Mouse (Mus musculus) forelimb bud, embryonic 11.5 days (tissue): ENCODE results near the gene Brd7.

Experiments
- DNase-seq: peaks from one replicate; pipeline ENCODE4 v3.0.0-alpha.2; 2012; ENCODE audit warnings: low read depth, low spot score

Brd7 gene

GRCm38 (mm10) chr8:88357226-88357933, 4.6 kb downstream of the Brd7 start:
- no peak for DNase-seq

GRCm38 (mm10) chr8:88349046-88349445, 12.9 kb downstream of the Brd7 start:
- DNase-seq: no peak

- DNase-seq: no peak
These were observed 20.0 kb downstream of the Brd7 start for GRCm38 (mm10) chr8:88342026-88342425.

- DNase-seq: no peak
These were observed 21.9 kb downstream of the Brd7 start for GRCm38 (mm10) chr8:88339887-88340695.

- DNase-seq: no peak
These were observed 22.8 kb downstream of the Brd7 start for GRCm38 (mm10) chr8:88339221-88339620.

GRCm38 (mm10) chr8:88334975-88335374, 27.0 kb downstream of the Brd7 start:
- DNase-seq: no peak

- DNase-seq: no peak
These were observed 27.6 kb downstream of the Brd7 start for GRCm38 (mm10) chr8:88334384-88334783.

GRCm38 (mm10) chr8:88330816-88331215, 31.2 kb downstream of the Brd7 start:
- DNase-seq: no peak

- no peak for DNase-seq
These were observed 33.3 kb downstream of the Brd7 start for GRCm38 (mm10) chr8:88328689-88329088.

GRCm38 (mm10) chr8:88326328-88326727, 35.7 kb downstream of the Brd7 start:
- no peak for DNase-seq

GRCm38 (mm10) chr8:88325795-88326194, 36.2 kb downstream of the Brd7 start:
- no peak for DNase-seq

- no peak for DNase-seq
These were observed 36.7 kb downstream of the Brd7 start for GRCm38 (mm10) chr8:88325251-88325650.

GRCm38 (mm10) chr8:88324760-88325159, 37.2 kb downstream of the Brd7 start:
- no peak for DNase-seq

GRCm38 (mm10) chr8:88323523-88323922, 38.5 kb downstream of the Brd7 start:
- no peak for DNase-seq

- no peak for DNase-seq
These were observed 40.6 kb downstream of the Brd7 start for GRCm38 (mm10) chr8:88321387-88321786.

- no peak for DNase-seq
These were observed 41.9 kb downstream of the Brd7 start for GRCm38 (mm10) chr8:88320134-88320533.

- no peak for DNase-seq
These were observed 43.8 kb downstream of the Brd7 start for GRCm38 (mm10) chr8:88318151-88318550.

- peak; percentile 20 for DNase-seq
These were observed 44.7 kb downstream of the Brd7 start for GRCm38 (mm10) chr8:88317341-88317740.

- DNase-seq: peak; percentile 24
These were observed 45.7 kb downstream of the Brd7 start for GRCm38 (mm10) chr8:88316139-88316931.

- DNase-seq: no peak
These were observed 46.7 kb downstream of the Brd7 start for GRCm38 (mm10) chr8:88315302-88315701.

GRCm38 (mm10) chr8:88313991-88314390, 48.0 kb downstream of the Brd7 start:
- DNase-seq: no peak

- no peak for DNase-seq
These were observed 49.0 kb downstream of the Brd7 start for GRCm38 (mm10) chr8:88312966-88313365.
